Mouse (Mus musculus) MEL (cell line): ENCODE measurements around the gene Esrrb. TPM values are rescaled to one million over a fixed set of nuclear protein-coding genes. Genes with fewer than 3 reads are reported as not detected.

Experiments used
- DNase-seq: peaks from one replicate; pipeline ENCODE4 v3.0.0; 2011; ENCODE audit warnings: low read depth, low spot score
- H3K27ac ChIP-seq: 2 replicates; pipeline ENCODE4 v1.5.1; 2012; ENCODE audit warnings: low read depth, mild to moderate bottlenecking, control low read depth, low read length, moderate library complexity; ENCODE audit not compliant: control insufficient read depth
- H3K27me3 ChIP-seq, 2 experiments: fragments of 150-350 bp in 1 of 2; sonication (generic) in 1 of 2; 2 replicates each; pipeline ENCODE4 v1.6.1; 2012; ENCODE audit warnings: low read length in 2 of 2, mild to moderate bottlenecking in 2 of 2, improper control_type of control experiment in 1 of 2, moderate library complexity in 1 of 2; ENCODE audit not compliant: insufficient read depth in 2 of 2, control insufficient read depth in 1 of 2
- H3K36me3 ChIP-seq, 2 experiments: 2 replicates each; pipeline ENCODE4 v1.6.1; 2012 to 2014; ENCODE audit warnings: low read length in 2 of 2, improper control_type of control experiment in 1 of 2, inconsistent platforms in 1 of 2, mild to moderate bottlenecking in 1 of 2; ENCODE audit not compliant: insufficient read depth in 2 of 2, control insufficient read depth in 1 of 2
- H3K4me1 ChIP-seq, 2 experiments: fragments of 150-350 bp in 1 of 2; sonication (generic) in 1 of 2; 2 replicates each; pipeline ENCODE4 v1.6.1; 2012; ENCODE audit warnings: low read length in 2 of 2, improper control_type of control experiment in 1 of 2, mild to moderate bottlenecking in 1 of 2; ENCODE audit not compliant: insufficient read depth in 2 of 2, control insufficient read depth in 1 of 2
- H3K4me3 ChIP-seq, 2 experiments: fragments of 150-350 bp in 1 of 2; sonication (generic) in 1 of 2; 2 replicates each; pipeline ENCODE4 v1.5.1; 2012; ENCODE audit warnings: low read depth in 2 of 2, low read length in 2 of 2, mild to moderate bottlenecking in 2 of 2, moderate library complexity in 2 of 2, control low read depth in 1 of 2, improper control_type of control experiment in 1 of 2; ENCODE audit not compliant: control insufficient read depth in 1 of 2, insufficient read depth in 1 of 2
- H3K79me2 ChIP-seq: 2 replicates; pipeline ENCODE4 v1.6.1; 2012; ENCODE audit warnings: mild to moderate bottlenecking, low read length, moderate library complexity; ENCODE audit not compliant: control insufficient read depth, poor library complexity, insufficient read depth
- H3K9ac ChIP-seq: 2 replicates; pipeline ENCODE4 v1.6.1; 2012; ENCODE audit warnings: low read depth, mild to moderate bottlenecking, control low read depth, low read length, moderate library complexity; ENCODE audit not compliant: control insufficient read depth, poor library complexity, severe bottlenecking
- H3K9me3 ChIP-seq: fragments of 150-350 bp; sonication (generic); replicated peaks from 2 replicates; pipeline ENCODE4 v1.6.1; 2012; ENCODE audit warnings: mild to moderate bottlenecking, low read length, improper control_type of control experiment, moderate library complexity; ENCODE audit not compliant: insufficient read depth
- CTCF ChIP-seq, 3 experiments: IDR thresholded peaks in 2 of 3; conservative IDR thresholded peaks in 1 of 3; 2 replicates each; pipeline ENCODE4 v1.5.1; 2011 to 2012; ENCODE audit warnings: low read length in 3 of 3, low read depth in 2 of 3, mild to moderate bottlenecking in 2 of 3, improper control_type of control experiment in 1 of 3, inconsistent platforms in 1 of 3, mixed read lengths in 1 of 3, moderate library complexity in 1 of 3; ENCODE audit not compliant: control insufficient read depth in 1 of 3, insufficient read depth in 1 of 3, poor library complexity in 1 of 3, severe bottlenecking in 1 of 3
- E2F4 ChIP-seq: IDR thresholded peaks from 2 replicates; pipeline ENCODE4 v1.6.1; 2011; ENCODE audit warnings: low read depth, low read length, improper control_type of control experiment, borderline replicate concordance
- EP300 ChIP-seq, 2 experiments: IDR thresholded peaks; 2 replicates each; pipeline ENCODE4 v1.6.1; 2011; ENCODE audit warnings: improper control_type of control experiment in 2 of 2, low read length in 2 of 2, low read depth in 1 of 2, mild to moderate bottlenecking in 1 of 2
- HCFC1 ChIP-seq: IDR thresholded peaks from 2 replicates; pipeline ENCODE4 v1.6.1; 2012; ENCODE audit warnings: low read depth, mild to moderate bottlenecking, inconsistent platforms, low read length, improper control_type of control experiment, moderate library complexity
- JUND ChIP-seq: IDR thresholded peaks from 2 replicates; pipeline ENCODE4 v1.6.1; 2011; ENCODE audit warnings: low read depth, mild to moderate bottlenecking, improper control_type of control experiment, low read length
- KAT2A ChIP-seq: conservative IDR thresholded peaks from 2 replicates; pipeline ENCODE4 v1.6.1; 2012; ENCODE audit warnings: low read depth, low read length, improper control_type of control experiment, inconsistent platforms
- MAFK ChIP-seq: IDR thresholded peaks from 2 replicates; pipeline ENCODE4 v1.6.1; 2011; ENCODE audit warnings: low read depth, mild to moderate bottlenecking, low read length, improper control_type of control experiment, borderline replicate concordance
- MAX ChIP-seq: IDR thresholded peaks from 2 replicates; pipeline ENCODE4 v1.6.1; 2011; ENCODE audit warnings: low read length, improper control_type of control experiment
- MAZ ChIP-seq: IDR thresholded peaks from 2 replicates; pipeline ENCODE4 v1.6.1; 2012; ENCODE audit warnings: low read depth, mild to moderate bottlenecking, inconsistent platforms, low read length, improper control_type of control experiment
- MEF2A ChIP-seq: IDR thresholded peaks from 2 replicates; pipeline ENCODE4 v1.6.1; 2014; ENCODE audit warnings: low read depth, mild to moderate bottlenecking, inconsistent platforms, low read length, improper control_type of control experiment; ENCODE audit not compliant: poor library complexity, insufficient replicate concordance, severe bottlenecking; ENCODE audit errors: extremely low read depth
- NELFE ChIP-seq: IDR thresholded peaks from 2 replicates; pipeline ENCODE4 v1.6.1; 2011; ENCODE audit warnings: low read depth, low read length, improper control_type of control experiment
- NRF1 ChIP-seq: IDR thresholded peaks from 2 replicates; pipeline ENCODE4 v1.6.1; 2014; ENCODE audit warnings: low read depth, mild to moderate bottlenecking, inconsistent platforms, low read length, improper control_type of control experiment, moderate library complexity; ENCODE audit not compliant: poor library complexity, insufficient read depth, severe bottlenecking
- POLR2AphosphoS2 ChIP-seq: IDR thresholded peaks from 2 replicates; pipeline ENCODE4 v1.6.1; 2011; ENCODE audit warnings: low read length, improper control_type of control experiment
- POLR2AphosphoS5 ChIP-seq: IDR thresholded peaks from 2 replicates; pipeline ENCODE4 v1.6.1; 2012; ENCODE audit warnings: low read depth, borderline replicate concordance, mild to moderate bottlenecking, inconsistent platforms, low read length, moderate library complexity, mixed read lengths
- TAL1 ChIP-seq: IDR thresholded peaks from 2 replicates; pipeline ENCODE4 v1.6.1; 2012; ENCODE audit warnings: mild to moderate bottlenecking, inconsistent platforms, low read length, moderate library complexity, mixed read lengths
- TCF12 ChIP-seq: IDR thresholded peaks from 2 replicates; pipeline ENCODE4 v1.6.1; 2014; ENCODE audit warnings: low read depth, mild to moderate bottlenecking, inconsistent platforms, low read length, improper control_type of control experiment, moderate library complexity
- UBTF ChIP-seq: IDR thresholded peaks from 2 replicates; pipeline ENCODE4 v1.6.1; 2012; ENCODE audit warnings: low read depth, mild to moderate bottlenecking, inconsistent platforms, low read length, improper control_type of control experiment, moderate library complexity, borderline replicate concordance; ENCODE audit not compliant: insufficient read depth
- USF1 ChIP-seq: IDR thresholded peaks from 2 replicates; pipeline ENCODE4 v1.6.1; 2014; ENCODE audit warnings: low read depth, mild to moderate bottlenecking, inconsistent platforms, low read length, improper control_type of control experiment, moderate library complexity
- ZC3H11A ChIP-seq: IDR thresholded peaks from 2 replicates; pipeline ENCODE4 v1.6.1; 2012; ENCODE audit warnings: low read depth, mild to moderate bottlenecking, inconsistent platforms, low read length, improper control_type of control experiment
- ZKSCAN1 ChIP-seq: IDR thresholded peaks from 2 replicates; pipeline ENCODE4 v1.6.1; 2012; ENCODE audit warnings: low read depth, mild to moderate bottlenecking, inconsistent platforms, low read length, improper control_type of control experiment, moderate library complexity
- ZMIZ1 ChIP-seq: IDR thresholded peaks from 2 replicates; pipeline ENCODE4 v1.6.1; 2012; ENCODE audit warnings: low read depth, mild to moderate bottlenecking, inconsistent platforms, low read length, improper control_type of control experiment, moderate library complexity
- polyA plus RNA-seq, 2 experiments: library from polyadenylated mRNA; stranded (reverse) in 1 of 2; unstranded in 1 of 2; fragments of >175 nt in 1 of 2; fragments of >200 nt in 1 of 2; gene quantifications; 2 replicates each; pipeline versions ENCODE4 v1.2.1 to v1.2.4; 2012; ENCODE audit warnings: low replicate concordance in 2 of 2, low read depth in 1 of 2; ENCODE audit not compliant: insufficient read length in 2 of 2, insufficient read depth in 1 of 2, missing spikeins in 1 of 2
- total RNA-seq: library from RNA; depleted of rRNA; stranded (reverse); fragments of 300-350 nt; gene quantifications from 2 replicates; pipeline ENCODE4 v1.2.3, GENCODE M21; 2012

Esrrb gene
- total and polyA plus RNA-seq, 3 experiments, result not detected

GRCm38 (mm10) chr12:86558889-86559288 lies 198.0 kb downstream of the Esrrb start:
- H3K9me3 ChIP-seq, result no peaks in the 10 kb centered on the region
- no peak overlapping the region for H3K9ac ChIP-seq
- no peaks in the 10 kb centered on the region for H3K36me3 ChIP-seq
- DNase-seq, result no peak
- no peaks in the 10 kb centered on the region for H3K79me2 ChIP-seq
- H3K4me3 ChIP-seq, result no peak overlapping the region
- H3K4me1 ChIP-seq, result no peaks in the 10 kb centered on the region
- TF ChIP-seq CTCF (IDR thresholded peaks at IDR 0.05 in 2 of 3, conservative IDR thresholded peaks at IDR 0.05 in 1 of 3; ENCODE audit: control insufficient read depth in 1 of 3, insufficient read depth in 1 of 3, low read depth in 2 of 3, low read length in 3 of 3, poor library complexity in 1 of 3, severe bottlenecking in 1 of 3), result peak in 2 of 3 experiments; percentile 8 to 10; a peak in 1 of 6 replicates
- no peak for TF ChIP-seq POLR2AphosphoS2
- no peak overlapping the region for H3K27ac ChIP-seq
- H3K27me3 ChIP-seq, result no peaks in the 10 kb centered on the region

- no peaks in the 10 kb centered on the region for H3K27me3 ChIP-seq
- H3K79me2 ChIP-seq, result no peaks in the 10 kb centered on the region
- no peak overlapping the region for H3K9ac ChIP-seq
- H3K4me1 ChIP-seq, result no peaks in the 10 kb centered on the region
- DNase-seq, result no peak
- H3K4me3 ChIP-seq, result no peak overlapping the region
- H3K27ac ChIP-seq, result no peak overlapping the region
- TF ChIP-seq MAX (no peak), USF1 (no peak), ZMIZ1 (no peak), UBTF (no peak), JUND (no peak), E2F4 (no peak), NELFE (no peak), MEF2A (no peak), ZKSCAN1 (no peak), ZC3H11A (no peak), POLR2AphosphoS5 (no peak), MAZ (no peak), EP300 (IDR thresholded peaks at IDR 0.05; ENCODE audit: low read depth in 1 of 2, low read length in 2 of 2) (no peak), NRF1 (no peak), TAL1 (no peak), TCF12 (no peak), KAT2A (no peak), MAFK (no peak), HCFC1 (no peak)
- H3K36me3 ChIP-seq, result no peaks in the 10 kb centered on the region
- H3K9me3 ChIP-seq, result no peaks in the 10 kb centered on the region
These were observed 201.8 kb downstream of the Esrrb start for GRCm38 (mm10) chr12:86562705-86563104.
